Mouse (Mus musculus): ENCODE measurements around the gene Aqp6.

DNA sequence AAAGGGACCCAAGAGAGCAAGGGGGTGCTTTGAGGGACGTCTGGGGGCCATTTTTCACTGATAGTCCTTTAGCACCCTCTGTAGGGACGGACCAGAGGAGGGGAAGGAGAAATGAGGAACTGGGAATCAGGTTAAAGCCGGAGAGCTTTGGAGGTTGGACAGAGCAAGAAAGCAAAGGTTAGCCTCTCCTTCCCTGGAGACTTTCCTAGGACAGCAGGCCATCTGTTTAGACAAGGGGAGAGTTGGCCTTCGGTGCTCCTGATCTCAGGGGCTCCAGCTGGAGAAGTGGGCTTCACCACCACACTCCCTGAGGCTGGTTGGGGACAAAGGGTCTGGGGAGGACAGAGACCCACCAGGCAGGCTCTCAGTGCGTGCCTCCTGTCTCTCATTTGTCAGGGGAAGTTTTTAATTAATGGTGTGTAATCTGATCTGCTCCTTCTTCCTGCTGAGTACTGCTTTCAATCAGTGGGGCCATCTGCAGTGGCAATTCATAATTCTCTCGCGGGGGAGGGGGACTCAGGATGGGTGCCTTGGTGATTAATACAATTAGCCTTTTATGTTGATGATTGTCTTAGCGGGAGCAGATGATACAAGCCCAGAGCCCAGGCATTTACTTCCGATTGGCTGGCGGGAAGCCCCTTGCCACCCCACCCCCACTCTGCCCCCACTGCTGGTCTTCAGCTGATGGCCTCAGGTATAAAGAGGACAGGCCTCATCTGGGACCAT is 6.4 kb downstream of the Aqp6 start:
- TF ChIP-seq ZNF384 (IDR thresholded peaks at IDR 0.05; ENCODE audit: low read depth, low read length), result no peak
- TF ChIP-seq CHD2 (IDR thresholded peaks at IDR 0.05; ENCODE audit: low read depth, low read length), result no peak
- no peak for TF ChIP-seq HCFC1 (IDR thresholded peaks at IDR 0.05; ENCODE audit: borderline replicate concordance, insufficient read depth, low read length)

Measured in ES-E14 (cell line).